Mouse (Mus musculus): ENCODE results near the gene Hsh2d. TPM values are rescaled to one million over a fixed set of nuclear protein-coding genes. Genes with fewer than 3 reads are reported as not detected.

Gene Hsh2d
- polyA plus RNA-seq, 1 experiment from 2014 or later = not detected

- Histone ChIP-seq H3K4me2 (ENCODE audit: low read length) (no peak overlapping the region), H3K27ac (replicated peaks; ENCODE audit: low read depth, low read length) (no peak overlapping the region), H3K4me3 (replicated peaks; ENCODE audit: low read depth, low read length) (no peak overlapping the region), H3K9ac (replicated peaks; ENCODE audit: low read length) (no peak overlapping the region), H3K36me3 (ENCODE audit: control insufficient read depth, insufficient read depth, low read length) (no peaks in the 10 kb centered on the region), H3K4me1 (ENCODE audit: control insufficient read depth, insufficient read depth, low read length) (no peaks in the 10 kb centered on the region), H3K9me3 (ENCODE audit: control insufficient read depth, low read length) (no peaks in the 10 kb centered on the region), H3K27me3 (ENCODE audit: control insufficient read depth, insufficient read depth, low read length) (no peaks in the 10 kb centered on the region)
- DNase-seq = no peak
- no peak for ATAC-seq (ENCODE audit: low FRiP score, low TSS enrichment)
- WGBS = 70% methylated on average over 2 of the region's 2 CpGs
Observed at GRCm38 (mm10) chr8:72210710-72211109, 21.3 kb downstream of the Hsh2d start.

- Histone ChIP-seq H3K36me3 (ENCODE audit: control insufficient read depth, insufficient read depth, low read length) (no peaks in the 10 kb centered on the region), H3K4me2 (ENCODE audit: low read length) (no peak overlapping the region), H3K9ac (replicated peaks; ENCODE audit: low read length) (no peak overlapping the region), H3K9me3 (ENCODE audit: control insufficient read depth, low read length) (no peaks in the 10 kb centered on the region), H3K4me3 (replicated peaks; ENCODE audit: low read depth, low read length) (no peak overlapping the region), H3K4me1 (ENCODE audit: control insufficient read depth, insufficient read depth, low read length) (no peaks in the 10 kb centered on the region), H3K27ac (replicated peaks; ENCODE audit: low read depth, low read length) (no peak overlapping the region), H3K27me3 (ENCODE audit: control insufficient read depth, insufficient read depth, low read length) (no peaks in the 10 kb centered on the region)
- ATAC-seq (ENCODE audit: low FRiP score, low TSS enrichment) = no peak
- no peak for DNase-seq
- whole genome bisulfite sequencing = 88% methylated on average over 1 of the region's 1 CpGs
Observed at GRCm38 (mm10) chr8:72211846-72212245, 22.4 kb downstream of the Hsh2d start.

- H3K4me2 ChIP-seq (ENCODE audit: low read length) = no peak within 1 kb of the TSS
- no peak within 1 kb of the TSS for H3K27ac ChIP-seq (replicated peaks; ENCODE audit: low read depth, low read length)
- no peaks in the 10 kb centered on the region for H3K36me3 ChIP-seq (ENCODE audit: control insufficient read depth, insufficient read depth, low read length)
- WGBS = 52% methylated on average over 4 of the region's 4 CpGs
- no peak for ATAC-seq (ENCODE audit: low FRiP score, low TSS enrichment)
- no peaks in the 10 kb centered on the region for H3K4me1 ChIP-seq (ENCODE audit: control insufficient read depth, insufficient read depth, low read length)
- DNase-seq = no peak
- H3K9me3 ChIP-seq (ENCODE audit: control insufficient read depth, low read length) = no peaks in the 10 kb centered on the region
- no peak within 1 kb of the TSS for H3K9ac ChIP-seq (replicated peaks; ENCODE audit: low read length)
- no peaks in the 10 kb centered on the region for H3K27me3 ChIP-seq (ENCODE audit: control insufficient read depth, insufficient read depth, low read length)
- H3K4me3 ChIP-seq (replicated peaks; ENCODE audit: low read depth, low read length) = no peak within 1 kb of the TSS
Observed at GRCm38 (mm10) chr8:72212751-72213150, 23.3 kb downstream of the Hsh2d start, which contains the start of gene Cib3. Cib3 (minus strand) TSS chr8:72212837.

GRCm38 (mm10) chr8:72213536-72213935 lies 24.1 kb downstream of the Hsh2d start, which contains the start of gene Gm11034:
Gm11034 (minus strand) TSS chr8:72213636.
- no peak within 1 kb of the TSS for H3K9ac ChIP-seq (replicated peaks; ENCODE audit: low read length)
- no peaks in the 10 kb centered on the region for H3K9me3 ChIP-seq (ENCODE audit: control insufficient read depth, low read length)
- H3K36me3 ChIP-seq (ENCODE audit: control insufficient read depth, insufficient read depth, low read length) = no peaks in the 10 kb centered on the region
- no peak within 1 kb of the TSS for H3K4me2 ChIP-seq (ENCODE audit: low read length)
- no peaks in the 10 kb centered on the region for H3K27me3 ChIP-seq (ENCODE audit: control insufficient read depth, insufficient read depth, low read length)
- H3K4me3 ChIP-seq (replicated peaks; ENCODE audit: low read depth, low read length) = no peak within 1 kb of the TSS
- DNase-seq (no peak), ATAC-seq (ENCODE audit: low FRiP score, low TSS enrichment) (no peak)
- no peaks in the 10 kb centered on the region for H3K4me1 ChIP-seq (ENCODE audit: control insufficient read depth, insufficient read depth, low read length)
- H3K27ac ChIP-seq (replicated peaks; ENCODE audit: low read depth, low read length) = no peak within 1 kb of the TSS
- WGBS = 82% methylated on average over 4 of the region's 4 CpGs

GRCm38 (mm10) chr8:72215060-72215459 lies 25.6 kb downstream of the Hsh2d start:
- WGBS = 56% methylated on average over 2 of the region's 2 CpGs
- DNase-seq = no peak
- H3K27me3 ChIP-seq (ENCODE audit: control insufficient read depth, insufficient read depth, low read length) = no peaks in the 10 kb centered on the region
- no peaks in the 10 kb centered on the region for H3K36me3 ChIP-seq (ENCODE audit: control insufficient read depth, insufficient read depth, low read length)
- H3K4me3 ChIP-seq (replicated peaks; ENCODE audit: low read depth, low read length) = no peak overlapping the region
- H3K27ac ChIP-seq (replicated peaks; ENCODE audit: low read depth, low read length) = no peak overlapping the region
- no peak overlapping the region for H3K9ac ChIP-seq (replicated peaks; ENCODE audit: low read length)
- ATAC-seq (ENCODE audit: low FRiP score, low TSS enrichment) = no peak
- H3K4me2 ChIP-seq (ENCODE audit: low read length) = no peak overlapping the region
- no peaks in the 10 kb centered on the region for H3K9me3 ChIP-seq (ENCODE audit: control insufficient read depth, low read length)
- no peaks in the 10 kb centered on the region for H3K4me1 ChIP-seq (ENCODE audit: control insufficient read depth, insufficient read depth, low read length)

GRCm38 (mm10) chr8:72215871-72216270 lies 26.4 kb downstream of the Hsh2d start:
- ATAC-seq (ENCODE audit: low FRiP score, low TSS enrichment) = no peak
- peaks cover 6% of the 10 kb centered on the region; the same call in 1 of the 2 replicates for H3K4me1 ChIP-seq (ENCODE audit: control insufficient read depth, insufficient read depth, low read length)
- 44% methylated on average over 1 of the region's 1 CpGs for WGBS
- H3K9me3 ChIP-seq (ENCODE audit: control insufficient read depth, low read length) = no peaks in the 10 kb centered on the region
- H3K27me3 ChIP-seq (ENCODE audit: control insufficient read depth, insufficient read depth, low read length) = no peaks in the 10 kb centered on the region
- DNase-seq = no peak
- H3K27ac ChIP-seq (replicated peaks; ENCODE audit: low read depth, low read length) = no peak overlapping the region
- no peaks in the 10 kb centered on the region for H3K36me3 ChIP-seq (ENCODE audit: control insufficient read depth, insufficient read depth, low read length)
- H3K4me2 ChIP-seq (ENCODE audit: low read length) = no peak overlapping the region
- H3K9ac ChIP-seq (replicated peaks; ENCODE audit: low read length) = no peak overlapping the region
- no peak overlapping the region for H3K4me3 ChIP-seq (replicated peaks; ENCODE audit: low read depth, low read length)

- WGBS = 81% methylated on average over 9 of the region's 10 CpGs
- DNase-seq (no peak), ATAC-seq (ENCODE audit: low FRiP score, low TSS enrichment) (peak; percentile 25; the same call in 1 of the 2 replicates)
- H3K27me3 ChIP-seq (ENCODE audit: control insufficient read depth, insufficient read depth, low read length) = no peaks in the 10 kb centered on the region
- H3K36me3 ChIP-seq (ENCODE audit: control insufficient read depth, insufficient read depth, low read length) = peaks cover 29% of the 10 kb centered on the region
- H3K9ac ChIP-seq (replicated peaks; ENCODE audit: low read length) = no peak overlapping the region
- no peak overlapping the region for H3K27ac ChIP-seq (replicated peaks; ENCODE audit: low read depth, low read length)
- peaks cover 7% of the 10 kb centered on the region; the same call in 1 of the 2 replicates for H3K4me1 ChIP-seq (ENCODE audit: control insufficient read depth, insufficient read depth, low read length)
- H3K4me2 ChIP-seq (ENCODE audit: low read length) = peak overlapping the region; percentile 60
- no peaks in the 10 kb centered on the region for H3K9me3 ChIP-seq (ENCODE audit: control insufficient read depth, low read length)
- peak overlapping the region; percentile 66 for H3K4me3 ChIP-seq (replicated peaks; ENCODE audit: low read depth, low read length)
Observed at GRCm38 (mm10) chr8:72218781-72219540, 29.5 kb downstream of the Hsh2d start.

- DNase-seq (peak; percentile 98), ATAC-seq (ENCODE audit: low FRiP score, low TSS enrichment) (peak; percentile 98)
- H3K4me1 ChIP-seq (ENCODE audit: control insufficient read depth, insufficient read depth, low read length) = peaks cover 7% of the 10 kb centered on the region; the same call in 1 of the 2 replicates
- 11% methylated on average over 39 of the region's 39 CpGs for WGBS
- H3K4me3 ChIP-seq (replicated peaks; ENCODE audit: low read depth, low read length) = peak within 1 kb of the TSS; percentile 66
- peak within 1 kb of the TSS; percentile 57 for H3K9ac ChIP-seq (replicated peaks; ENCODE audit: low read length)
- no peaks in the 10 kb centered on the region for H3K27me3 ChIP-seq (ENCODE audit: control insufficient read depth, insufficient read depth, low read length)
- peak within 1 kb of the TSS; percentile 23 for H3K27ac ChIP-seq (replicated peaks; ENCODE audit: low read depth, low read length)
- no peaks in the 10 kb centered on the region for H3K9me3 ChIP-seq (ENCODE audit: control insufficient read depth, low read length)
- peaks cover 30% of the 10 kb centered on the region for H3K36me3 ChIP-seq (ENCODE audit: control insufficient read depth, insufficient read depth, low read length)
- peak within 1 kb of the TSS; percentile 60 for H3K4me2 ChIP-seq (ENCODE audit: low read length)
Observed at GRCm38 (mm10) chr8:72219541-72220363, 30.3 kb downstream of the Hsh2d start, which contains the start of gene Fam32a. Fam32a (plus strand) TSS chr8:72219730.

All from midbrain, embryonic 14.5 days (tissue).